Mouse (Mus musculus) megakaryocyte, embryonic 14.5 days (primary cell): ENCODE results near the gene Syna. TPM values are rescaled to one million over a fixed set of nuclear protein-coding genes. Genes with fewer than 3 reads are reported as not detected.

Experiments
- H3K27me3 ChIP-seq: replicated peaks from 2 replicates; pipeline ENCODE3; 2012; ENCODE audit warnings: inconsistent platforms
- H3K36me3 ChIP-seq: replicated peaks from 2 replicates; pipeline ENCODE3; 2012; ENCODE audit warnings: low read length, inconsistent platforms, mixed read lengths
- H3K4me1 ChIP-seq: 2 replicates; pipeline ENCODE4 v1.6.1; 2012; ENCODE audit warnings: inconsistent platforms
- H3K4me3 ChIP-seq: replicated peaks from 2 replicates; pipeline ENCODE3; 2012; ENCODE audit warnings: moderate library complexity, mild to moderate bottlenecking, inconsistent platforms
- H3K9me3 ChIP-seq: 2 replicates; pipeline ENCODE4 v1.6.1; 2012; ENCODE audit warnings: inconsistent platforms
- FLI1 ChIP-seq: IDR thresholded peaks from 2 replicates; pipeline ENCODE4 v1.6.1; 2012; ENCODE audit warnings: low read length, inconsistent platforms, mixed read lengths
- GATA1 ChIP-seq: IDR thresholded peaks from 3 replicates; pipeline ENCODE4 v1.6.1; 2012; ENCODE audit warnings: mixed read lengths, low read length, inconsistent platforms, borderline replicate concordance
- polyA plus RNA-seq: library from polyadenylated mRNA; stranded (reverse); fragments of >175 nt; gene quantifications from 2 replicates; pipeline ENCODE4 v1.2.3, GENCODE M21; 2012; ENCODE audit warnings: low replicate concordance; ENCODE audit not compliant: insufficient read depth

The Syna gene
- polyA plus RNA-seq, 1 experiment = not detected

DNA sequence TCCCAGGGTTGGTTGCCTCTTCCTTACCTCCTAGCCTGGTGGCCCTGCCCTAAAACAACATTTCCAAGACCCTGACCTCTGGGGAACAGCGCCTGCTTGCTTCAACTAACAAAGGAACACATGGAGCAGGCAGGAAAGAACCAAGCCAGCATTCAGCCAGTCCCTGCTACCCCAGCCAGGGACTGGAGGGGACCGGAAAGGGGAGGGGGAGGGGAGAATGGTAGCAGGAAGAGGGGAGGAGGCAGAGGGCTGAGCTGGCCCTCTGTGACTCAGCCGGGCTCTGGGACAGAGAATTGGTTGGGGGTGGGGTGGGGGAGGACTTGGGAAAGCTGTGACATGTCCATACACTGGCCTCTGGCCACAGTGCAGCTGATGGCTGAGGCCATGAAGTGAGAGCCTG, 20.1 kb downstream of the Syna start:
- Histone ChIP-seq H3K9me3 (peaks cover 8% of the 10 kb centered on the region), H3K27me3 (no peaks in the 10 kb centered on the region), H3K4me1 (peaks cover 64% of the 10 kb centered on the region), H3K4me3 (peak overlapping the region; percentile 77), H3K36me3 (peaks cover 51% of the 10 kb centered on the region)
- TF ChIP-seq FLI1 = 0 out of 2 replicates have a peak, but pooled peaks have one; percentile 4
- TF ChIP-seq GATA1 = no peak

DNA sequence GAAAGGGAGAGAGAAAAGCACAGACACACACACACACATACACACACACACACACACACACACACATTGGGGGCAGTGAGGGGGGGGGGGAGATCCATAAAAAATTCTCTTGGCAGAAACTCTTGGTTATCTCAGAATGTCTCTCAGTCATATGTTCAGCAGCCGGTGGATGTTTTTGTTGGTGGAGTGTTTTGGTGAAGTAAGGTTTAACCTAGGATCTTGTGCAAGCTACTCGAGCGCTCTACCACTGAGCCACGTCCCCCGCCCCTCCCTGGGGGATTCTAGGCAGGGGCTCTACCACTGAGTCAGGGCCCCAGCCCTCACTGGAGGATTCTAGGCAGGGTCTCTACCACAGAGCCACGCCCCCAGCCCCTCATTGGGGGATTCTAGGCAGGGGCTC, 23.9 kb downstream of the Syna start:
- Histone ChIP-seq H3K4me1 (peaks cover 82% of the 10 kb centered on the region), H3K9me3 (peaks cover 8% of the 10 kb centered on the region), H3K27me3 (no peaks in the 10 kb centered on the region), H3K36me3 (peaks cover 70% of the 10 kb centered on the region), H3K4me3 (no peak overlapping the region)
- TF ChIP-seq FLI1 (no peak), GATA1 (no peak)

DNA sequence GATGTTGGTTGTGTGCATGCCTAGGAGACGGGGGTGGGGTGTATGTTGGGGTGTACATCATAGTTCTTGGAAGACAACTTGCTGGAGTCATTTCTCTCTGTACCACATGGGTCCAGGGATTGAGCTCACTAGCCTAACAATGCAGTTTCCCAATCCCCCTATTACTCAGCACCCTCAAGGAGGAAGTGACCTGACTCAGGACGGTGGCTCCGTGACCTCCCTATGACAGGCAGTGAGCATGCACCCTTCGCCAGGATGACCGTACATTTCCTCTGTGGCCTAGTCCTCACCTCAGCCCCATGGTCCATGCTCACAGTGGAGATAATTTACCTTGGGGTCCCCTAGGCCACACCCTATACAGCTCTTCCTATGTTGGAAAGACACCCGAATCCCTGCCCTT, 27.6 kb downstream of the Syna start:
- TF ChIP-seq GATA1 = no peak
- no peak for TF ChIP-seq FLI1
- Histone ChIP-seq H3K4me3 (peak overlapping the region; percentile 33), H3K9me3 (no peaks in the 10 kb centered on the region), H3K4me1 (peaks cover 76% of the 10 kb centered on the region), H3K36me3 (peaks cover 74% of the 10 kb centered on the region), H3K27me3 (no peaks in the 10 kb centered on the region)

DNA sequence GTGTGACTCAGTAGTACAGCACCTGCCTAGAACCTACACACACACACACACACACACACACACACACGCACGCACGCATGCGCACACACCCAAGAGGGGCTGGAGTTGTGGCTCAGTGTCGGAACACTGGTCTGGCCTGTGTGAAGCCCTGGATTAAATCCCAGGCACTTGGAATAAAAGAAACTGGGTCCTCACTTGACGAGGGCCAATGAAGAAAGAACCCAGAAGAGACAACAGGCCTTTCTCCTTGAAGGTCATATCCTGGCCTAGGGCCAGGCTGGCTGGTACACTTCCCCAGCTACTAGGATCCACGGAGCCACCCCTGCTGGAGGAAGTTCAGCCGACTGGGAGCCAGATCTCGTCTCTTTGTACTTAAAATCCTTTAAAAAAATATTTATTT, 28.4 kb downstream of the Syna start:
- Histone ChIP-seq H3K27me3 (no peaks in the 10 kb centered on the region), H3K36me3 (peaks cover 73% of the 10 kb centered on the region), H3K9me3 (no peaks in the 10 kb centered on the region), H3K4me3 (no peak overlapping the region), H3K4me1 (peaks cover 67% of the 10 kb centered on the region)
- TF ChIP-seq FLI1 (no peak), GATA1 (no peak)

DNA sequence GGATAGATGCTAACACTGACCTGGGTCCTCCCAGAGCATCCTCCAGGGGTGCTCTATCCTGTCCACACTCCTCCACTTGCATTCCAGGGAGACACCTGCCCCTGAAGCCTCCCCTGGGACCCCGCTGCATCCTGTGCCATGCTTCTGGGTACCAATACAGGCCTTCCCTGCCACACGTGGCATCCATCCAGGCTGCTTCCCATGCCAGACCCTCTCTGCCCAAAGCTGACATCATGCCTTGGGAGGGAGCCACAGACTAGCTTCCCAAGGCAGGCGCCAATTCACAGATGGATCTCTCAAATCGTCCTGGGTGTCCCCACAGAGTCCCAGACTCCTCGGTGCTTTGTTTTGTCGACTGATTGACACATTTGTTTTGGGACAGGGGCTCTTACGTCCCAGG, 29.1 kb downstream of the Syna start:
- Histone ChIP-seq H3K27me3 (no peaks in the 10 kb centered on the region), H3K4me3 (no peak overlapping the region), H3K36me3 (peaks cover 78% of the 10 kb centered on the region), H3K4me1 (peaks cover 70% of the 10 kb centered on the region), H3K9me3 (no peaks in the 10 kb centered on the region)
- TF ChIP-seq GATA1 = no peak
- no peak for TF ChIP-seq FLI1

DNA sequence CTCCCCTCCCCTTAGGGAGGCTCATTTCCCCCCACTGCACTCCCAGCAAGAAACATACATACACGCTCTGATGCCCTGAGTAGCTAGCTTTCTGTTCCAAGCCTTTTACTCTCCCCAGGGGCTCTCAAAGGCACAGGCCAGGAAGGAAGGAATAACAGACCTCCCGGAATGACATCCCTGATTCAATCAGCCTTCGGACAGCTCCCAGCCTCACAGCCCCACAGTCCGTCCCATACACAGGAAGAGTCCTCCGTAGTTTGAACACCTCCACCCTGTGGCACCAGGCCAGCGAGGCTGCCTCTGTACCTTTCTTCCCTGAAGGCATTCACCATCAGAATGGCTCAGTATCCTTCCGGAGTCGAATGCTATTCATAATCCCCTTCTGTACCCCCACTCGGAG, 31.5 kb downstream of the Syna start:
- Histone ChIP-seq H3K36me3 (peaks cover 72% of the 10 kb centered on the region), H3K9me3 (no peaks in the 10 kb centered on the region), H3K4me1 (peaks cover 52% of the 10 kb centered on the region), H3K4me3 (no peak overlapping the region), H3K27me3 (no peaks in the 10 kb centered on the region)
- TF ChIP-seq FLI1 = no peak
- TF ChIP-seq GATA1 = no peak

DNA sequence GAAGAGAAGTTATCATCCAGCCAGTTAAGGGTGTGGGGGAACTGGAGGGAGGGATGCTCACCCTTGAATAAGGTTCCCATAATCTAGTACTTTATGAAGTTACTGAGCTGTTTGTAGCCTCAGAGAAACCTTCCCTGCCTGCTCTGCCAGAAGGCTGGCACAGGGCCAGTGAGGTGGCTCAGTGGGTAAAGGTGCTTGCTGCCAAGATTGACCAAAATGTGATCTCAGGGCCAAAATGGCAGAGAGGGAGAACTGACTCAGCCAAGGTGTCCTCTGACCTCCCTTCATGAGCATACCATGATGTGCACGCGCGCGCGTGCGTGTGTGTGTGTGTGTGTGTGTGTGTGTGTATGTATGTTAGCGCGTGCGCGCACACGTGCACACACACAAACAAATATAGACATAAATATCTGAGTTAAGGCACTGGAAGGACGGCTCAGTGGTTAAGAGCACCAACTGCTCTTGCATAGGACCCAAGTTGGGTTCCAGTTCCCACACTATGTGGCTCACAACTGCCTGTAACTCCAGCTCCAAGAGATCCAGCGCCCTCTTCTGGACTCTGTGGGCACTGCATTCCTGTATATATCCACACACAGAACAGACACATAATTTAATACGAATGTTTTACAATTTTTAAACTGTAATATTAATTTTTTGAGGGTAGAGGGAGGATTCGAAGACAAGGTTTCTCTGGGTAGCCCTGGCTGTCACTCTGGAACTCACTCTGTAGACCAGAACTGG, 33.8 kb downstream of the Syna start:
- no peak overlapping the region for H3K4me3 ChIP-seq
- H3K9me3 ChIP-seq = no peaks in the 10 kb centered on the region
- no peak for TF ChIP-seq FLI1
- TF ChIP-seq GATA1 = no peak
- no peaks in the 10 kb centered on the region for H3K27me3 ChIP-seq
- peaks cover 75% of the 10 kb centered on the region for H3K36me3 ChIP-seq
- peaks cover 47% of the 10 kb centered on the region for H3K4me1 ChIP-seq

DNA sequence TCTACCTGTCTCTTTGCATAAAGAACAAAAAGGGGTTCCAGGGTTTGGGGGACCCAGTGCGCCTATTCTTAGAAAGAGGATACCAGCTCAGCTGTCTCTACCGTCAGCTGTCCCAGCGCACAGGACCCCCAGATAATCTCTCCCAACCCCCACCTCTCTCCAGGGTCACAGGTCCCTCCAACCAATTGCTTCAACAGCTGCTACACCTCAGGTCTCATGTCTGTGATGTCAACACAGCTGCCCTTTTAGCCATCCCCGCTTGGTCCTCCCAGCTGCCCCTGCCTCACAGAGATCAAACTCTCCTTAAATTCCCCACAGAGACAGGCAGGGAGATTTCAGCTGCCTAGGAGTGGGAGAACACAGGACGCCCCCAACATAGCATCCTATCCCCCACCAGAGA, 36.2 kb downstream of the Syna start:
- Histone ChIP-seq H3K9me3 (no peaks in the 10 kb centered on the region), H3K4me1 (peaks cover 46% of the 10 kb centered on the region), H3K4me3 (no peak overlapping the region), H3K27me3 (no peaks in the 10 kb centered on the region), H3K36me3 (peaks cover 81% of the 10 kb centered on the region)
- TF ChIP-seq FLI1 (no peak), GATA1 (no peak)

DNA sequence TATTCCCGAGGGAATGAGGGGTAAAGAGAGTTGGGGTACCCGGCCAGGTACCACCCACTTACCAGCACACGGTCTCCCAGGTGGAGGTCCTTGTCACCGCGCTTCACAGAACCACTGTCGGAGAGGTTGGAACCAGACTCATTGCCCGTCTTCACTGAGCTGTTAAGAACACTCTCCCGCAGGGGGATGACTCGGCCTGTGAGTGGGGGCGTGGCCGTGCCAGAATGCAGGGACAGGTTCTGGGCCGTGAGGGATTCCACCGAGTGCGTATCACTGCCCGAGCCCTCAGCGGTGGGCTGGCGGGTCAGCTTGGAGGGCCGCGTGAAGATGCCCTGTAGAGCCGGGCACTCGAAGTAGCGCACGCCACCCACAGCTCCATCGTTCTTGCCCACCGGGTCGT, 37.4 kb downstream of the Syna start:
- Histone ChIP-seq H3K4me3 (no peak overlapping the region), H3K36me3 (peaks cover 82% of the 10 kb centered on the region), H3K4me1 (peaks cover 42% of the 10 kb centered on the region)

DNA sequence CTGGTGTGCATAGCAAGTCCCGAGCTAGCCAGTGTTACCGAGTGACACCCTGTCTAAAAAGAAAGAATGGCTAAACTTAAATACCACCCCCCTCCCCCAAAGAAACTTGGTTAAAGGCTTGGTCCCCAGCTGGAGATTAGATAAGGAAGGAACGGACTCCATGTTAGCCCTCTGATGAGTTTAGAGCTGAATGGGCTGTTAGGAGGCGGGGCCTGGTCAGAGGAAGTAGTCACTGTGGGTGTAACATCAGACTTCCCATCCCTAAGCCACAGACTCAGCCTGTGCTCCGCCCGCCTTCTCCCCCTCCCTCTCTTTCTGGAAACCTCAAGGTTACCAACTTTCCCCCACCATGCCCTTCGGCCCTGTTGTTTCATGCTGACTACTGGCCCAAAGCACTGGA, 38.2 kb downstream of the Syna start:
- TF ChIP-seq GATA1 = no peak
- no peak for TF ChIP-seq FLI1
- H3K9me3 ChIP-seq = peaks cover 2% of the 10 kb centered on the region; the same call in 1 of the 2 replicates
- H3K36me3 ChIP-seq = peaks cover 85% of the 10 kb centered on the region
- H3K4me1 ChIP-seq = peaks cover 42% of the 10 kb centered on the region
- peak overlapping the region; percentile 59 for H3K4me3 ChIP-seq
- peaks cover under 1% of the 10 kb centered on the region for H3K27me3 ChIP-seq

More for the DNA sequence above, 37.4 kb downstream of the Syna start:
- TF ChIP-seq GATA1 (no peak), FLI1 (no peak)
- Histone ChIP-seq H3K27me3 (no peaks in the 10 kb centered on the region), H3K9me3 (no peaks in the 10 kb centered on the region)

DNA sequence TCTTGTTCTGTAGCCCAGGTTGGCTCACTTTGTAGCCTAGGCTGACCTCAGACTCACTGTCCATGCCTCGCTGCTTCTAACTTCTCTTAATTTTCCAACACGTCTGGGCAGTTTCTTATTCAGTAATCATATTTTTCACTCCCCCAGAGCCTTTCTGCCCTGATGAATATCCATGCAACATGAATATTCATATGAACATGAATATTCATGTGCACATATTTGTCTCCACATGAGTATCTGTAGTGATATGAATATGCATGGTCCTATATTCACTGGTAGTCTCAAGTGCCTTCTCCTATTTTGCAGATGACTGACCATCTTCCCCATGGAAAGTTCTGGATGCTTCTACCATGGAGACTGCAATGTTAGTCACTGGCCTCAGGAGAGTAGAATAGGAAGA, 38.8 kb downstream of the Syna start:
- Histone ChIP-seq H3K4me3 (no peak overlapping the region), H3K27me3 (peaks cover 2% of the 10 kb centered on the region), H3K36me3 (peaks cover 87% of the 10 kb centered on the region), H3K4me1 (peaks cover 41% of the 10 kb centered on the region), H3K9me3 (peaks cover 5% of the 10 kb centered on the region)
- TF ChIP-seq FLI1 = no peak
